Mouse (Mus musculus): ENCODE results near the gene Ddx23.

The Ddx23 gene

GRCm38 (mm10) chr15:98632107-98632744 is 30.5 kb downstream of the Ddx23 start:
- peak; percentile 71 for DNase-seq (ENCODE audit: low spot score)

- DNase-seq (ENCODE audit: low spot score) = peak; percentile 75
These were observed 31.2 kb downstream of the Ddx23 start for GRCm38 (mm10) chr15:98631493-98631892.

DNA sequence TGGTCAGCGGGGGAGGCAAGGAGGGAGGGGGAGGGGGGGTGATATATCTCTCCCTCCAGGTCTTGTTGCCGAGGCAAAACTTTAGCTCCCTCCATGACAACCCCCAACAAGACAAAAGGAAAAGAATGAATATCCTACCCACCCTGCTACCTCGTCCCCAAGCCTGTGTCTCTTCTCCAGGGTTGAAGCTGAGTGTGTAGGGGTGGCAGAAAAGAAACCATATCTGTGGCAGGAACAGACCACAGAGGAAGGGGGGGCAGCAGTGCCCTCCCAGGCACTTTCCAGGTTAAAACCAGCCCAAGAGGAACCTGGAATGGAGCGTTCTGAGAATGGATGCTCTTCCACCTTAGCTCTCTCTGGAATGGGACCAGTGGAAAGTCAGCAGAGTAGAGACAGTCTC is 32.2 kb downstream of the Ddx23 start, which contains the start of gene Cacnb3:
Gene Cacnb3 (plus strand): TSS at position 301 of the 400 bp plus-strand sequence.
- DNase-seq (ENCODE audit: low spot score) = no peak

DNA sequence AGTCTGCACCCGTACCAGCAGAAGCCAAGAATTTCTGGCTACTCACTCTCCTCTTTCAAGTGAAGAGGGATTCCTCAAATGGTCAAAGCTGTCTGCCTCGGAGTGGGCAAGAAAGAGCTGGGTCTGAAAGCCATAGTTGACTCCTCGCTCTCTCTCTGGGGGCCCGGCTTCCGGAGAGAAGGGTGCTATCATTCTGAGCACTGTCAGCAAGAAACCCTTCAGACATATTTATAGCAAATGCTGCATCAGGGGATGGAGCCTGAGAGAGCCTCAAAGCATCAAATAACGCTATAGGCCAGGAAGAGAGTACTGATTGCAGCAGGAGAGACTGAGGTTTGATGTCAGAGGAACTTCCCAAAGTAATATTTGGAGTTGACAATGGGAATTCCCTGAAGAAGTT is 33.2 kb downstream of the Ddx23 start:
- no peak for DNase-seq (ENCODE audit: low spot score)

DNA sequence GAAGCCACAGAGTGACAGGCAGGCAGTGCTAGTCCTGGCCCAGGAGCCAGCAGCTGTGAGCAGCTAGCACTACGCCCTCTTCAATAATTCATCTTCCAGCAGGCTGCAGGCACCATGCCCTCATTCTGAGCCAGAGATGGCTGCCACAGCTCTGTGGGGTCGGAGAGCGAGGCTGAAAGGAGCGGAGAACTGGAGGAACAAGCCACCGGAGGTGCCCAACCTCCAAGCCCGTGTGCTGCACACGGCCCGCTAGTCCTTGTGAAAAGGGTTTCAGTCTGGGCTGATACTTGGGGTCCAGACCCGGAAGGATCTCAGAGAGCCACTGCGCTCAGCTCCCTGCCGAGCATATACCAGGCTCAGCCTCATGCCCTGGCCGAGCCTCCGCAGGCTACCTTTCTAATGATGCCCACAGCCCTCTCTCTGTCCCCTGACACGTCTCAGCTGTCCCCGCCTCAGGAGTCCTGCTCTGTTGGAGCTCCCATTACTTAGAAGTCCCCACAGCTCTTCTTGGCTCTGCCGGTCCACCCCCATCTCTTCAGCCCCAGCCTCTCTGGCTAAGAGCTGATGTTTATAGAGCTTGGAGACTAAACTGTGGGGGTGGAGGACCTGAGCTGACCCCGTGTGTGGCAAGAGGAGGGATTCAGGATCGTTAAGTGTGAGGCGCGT is 34.0 kb downstream of the Ddx23 start:
- DNase-seq (ENCODE audit: low spot score) = no peak

GRCm38 (mm10) chr15:98626487-98627212 is 36.0 kb downstream of the Ddx23 start:
- DNase-seq (ENCODE audit: low spot score) = no peak

DNA sequence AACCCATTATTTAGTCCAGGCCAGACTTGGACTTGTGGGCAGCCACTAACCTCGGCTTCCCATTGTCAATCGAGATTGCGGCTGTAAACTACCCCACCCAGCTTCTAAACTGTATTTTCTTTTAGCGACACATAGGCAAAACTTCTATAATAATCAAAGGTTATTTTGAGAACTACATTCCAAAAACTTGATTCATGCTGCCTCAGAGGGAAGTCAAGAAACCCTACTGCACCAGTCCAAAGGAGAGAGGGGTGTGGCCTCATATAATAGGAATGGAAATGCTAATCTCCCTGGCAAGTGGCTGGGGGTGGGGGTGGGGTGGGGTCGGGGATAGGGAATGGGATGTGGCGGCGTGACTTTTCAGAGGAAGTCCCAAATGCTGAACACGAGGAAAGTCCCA is 36.6 kb downstream of the Ddx23 start:
- no peak for DNase-seq (ENCODE audit: low spot score)

- DNase-seq (ENCODE audit: low spot score) = no peak
These were observed 39.3 kb downstream of the Ddx23 start for GRCm38 (mm10) chr15:98623361-98623821.

- DNase-seq (ENCODE audit: low spot score) = no peak
These were observed 40.0 kb downstream of the Ddx23 start for GRCm38 (mm10) chr15:98622721-98623120.

- DNase-seq (ENCODE audit: low spot score) = no peak
These were observed 40.5 kb downstream of the Ddx23 start for GRCm38 (mm10) chr15:98622199-98622598.

DNA sequence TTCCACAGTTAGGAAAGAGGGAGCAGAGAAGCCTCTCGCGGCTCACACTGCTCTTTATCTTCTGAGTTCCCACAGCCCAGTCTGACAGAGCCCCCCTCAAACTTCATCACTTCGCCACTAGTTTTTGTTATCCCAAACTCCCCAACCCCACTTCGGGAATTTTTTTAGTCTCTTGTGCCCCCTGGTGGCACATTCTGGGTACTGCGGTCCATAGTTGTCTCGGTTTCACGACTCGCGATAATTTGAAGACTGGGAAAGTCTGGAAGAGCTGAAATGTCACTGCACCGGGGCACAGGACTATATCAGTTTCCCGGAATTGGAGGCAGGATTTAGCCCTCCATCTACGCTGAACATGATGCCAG is 45.5 kb downstream of the Ddx23 start:
- DNase-seq (ENCODE audit: low spot score) = peak; percentile 77

DNA sequence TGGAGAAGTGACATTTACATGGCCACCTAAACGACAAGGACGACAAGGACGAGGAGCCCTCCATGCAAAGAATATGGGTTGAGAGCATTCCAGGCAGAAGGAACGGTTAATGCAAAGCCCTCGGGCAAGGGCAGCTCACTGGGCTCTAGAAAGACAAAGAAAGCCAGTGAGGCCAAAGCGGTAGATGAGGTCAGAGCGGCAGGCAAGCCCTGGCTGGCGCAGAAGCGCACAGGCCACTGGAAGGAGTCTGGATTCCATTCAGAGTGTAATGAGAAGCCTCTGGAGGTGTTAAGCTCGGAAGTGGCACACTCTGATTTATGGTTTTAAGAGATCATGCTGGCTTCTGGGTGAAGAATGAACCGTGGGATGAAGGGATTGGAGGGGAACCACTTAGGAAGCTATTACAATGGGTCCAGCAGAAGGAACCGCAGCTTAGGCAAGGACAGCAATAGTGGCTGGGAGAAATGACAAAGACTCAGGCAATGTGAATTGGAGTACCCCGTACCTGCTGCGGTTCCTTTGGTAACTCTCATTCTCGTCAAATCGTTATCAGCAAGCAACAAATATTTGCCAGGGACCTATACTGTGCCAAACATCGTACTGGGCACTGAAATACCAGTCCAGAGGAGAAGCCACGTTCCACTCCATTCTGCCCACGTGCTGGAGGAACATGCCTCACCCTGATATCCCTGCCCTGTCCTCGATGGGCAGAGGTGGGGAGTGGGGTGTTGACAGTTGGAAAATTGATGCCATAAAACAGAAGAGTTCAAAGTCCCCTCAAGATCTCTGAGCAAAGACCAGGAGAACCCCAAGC is 46.1 kb downstream of the Ddx23 start:
- DNase-seq (ENCODE audit: low spot score) = no peak

- no peak for DNase-seq (ENCODE audit: low spot score)
These were observed 46.9 kb downstream of the Ddx23 start for GRCm38 (mm10) chr15:98615751-98616150.

- DNase-seq (ENCODE audit: low spot score) = no peak
These were observed 47.7 kb downstream of the Ddx23 start for GRCm38 (mm10) chr15:98614971-98615370.

DNA sequence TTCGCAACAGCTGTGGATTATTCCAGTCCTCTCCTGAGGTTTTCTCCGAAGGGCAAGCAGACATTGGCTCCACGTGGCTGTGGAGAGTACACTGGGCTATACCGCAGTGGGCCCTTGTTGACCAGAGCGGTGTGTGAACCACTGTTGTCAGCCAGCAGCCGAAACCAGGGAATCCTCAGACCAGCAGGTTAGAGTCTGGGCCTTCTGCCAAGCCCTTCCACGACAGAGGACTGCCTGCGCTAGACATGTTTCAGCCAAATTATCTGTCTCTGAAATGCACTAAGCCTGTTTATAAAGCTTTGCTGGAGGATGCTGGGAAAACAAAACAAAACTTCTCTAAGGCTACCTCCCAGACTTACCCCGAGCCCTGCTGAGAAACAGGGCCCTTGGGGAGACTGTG is 48.1 kb downstream of the Ddx23 start:
- peak; percentile 33 for DNase-seq (ENCODE audit: low spot score)

DNA sequence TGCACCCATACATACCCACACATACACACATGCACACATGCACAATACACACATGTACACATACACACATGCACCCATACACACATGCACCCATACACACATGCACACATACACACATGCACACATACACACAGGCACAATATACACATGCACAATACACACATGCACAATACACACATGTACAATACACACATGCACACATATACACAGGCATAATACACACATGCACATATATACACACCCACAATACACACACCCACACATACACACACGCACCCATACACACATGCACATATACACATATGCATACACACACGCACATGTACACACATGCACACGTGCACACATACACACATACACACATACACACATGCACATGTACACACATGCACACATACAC is 50.5 kb downstream of the Ddx23 start:
- DNase-seq (ENCODE audit: low spot score) = no peak

DNA sequence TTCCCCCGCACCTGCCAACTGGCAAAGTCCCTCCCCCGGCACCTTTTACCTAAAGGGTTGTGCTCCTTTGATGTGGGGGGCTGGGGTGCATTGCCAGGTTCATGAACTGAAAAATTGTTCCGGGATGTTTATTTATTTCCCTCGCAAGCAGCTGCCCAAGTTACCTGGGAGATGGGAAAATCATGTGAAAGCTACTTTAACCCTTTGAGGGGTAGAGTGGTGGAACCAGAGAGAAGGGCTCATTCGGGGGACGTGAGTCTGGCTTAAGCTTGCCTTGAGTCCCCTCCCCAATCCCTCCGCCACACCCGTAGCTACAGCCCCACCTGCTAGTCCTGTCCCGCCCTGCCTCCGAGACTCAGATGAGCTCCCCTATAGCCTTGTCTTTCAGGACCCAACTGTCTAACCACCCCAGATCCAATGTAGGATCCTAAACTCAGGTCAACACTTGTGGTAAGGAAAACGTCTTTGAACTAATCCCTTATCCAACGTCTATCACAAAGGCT is 52.5 kb downstream of the Ddx23 start:
- no peak for DNase-seq (ENCODE audit: low spot score)

DNA sequence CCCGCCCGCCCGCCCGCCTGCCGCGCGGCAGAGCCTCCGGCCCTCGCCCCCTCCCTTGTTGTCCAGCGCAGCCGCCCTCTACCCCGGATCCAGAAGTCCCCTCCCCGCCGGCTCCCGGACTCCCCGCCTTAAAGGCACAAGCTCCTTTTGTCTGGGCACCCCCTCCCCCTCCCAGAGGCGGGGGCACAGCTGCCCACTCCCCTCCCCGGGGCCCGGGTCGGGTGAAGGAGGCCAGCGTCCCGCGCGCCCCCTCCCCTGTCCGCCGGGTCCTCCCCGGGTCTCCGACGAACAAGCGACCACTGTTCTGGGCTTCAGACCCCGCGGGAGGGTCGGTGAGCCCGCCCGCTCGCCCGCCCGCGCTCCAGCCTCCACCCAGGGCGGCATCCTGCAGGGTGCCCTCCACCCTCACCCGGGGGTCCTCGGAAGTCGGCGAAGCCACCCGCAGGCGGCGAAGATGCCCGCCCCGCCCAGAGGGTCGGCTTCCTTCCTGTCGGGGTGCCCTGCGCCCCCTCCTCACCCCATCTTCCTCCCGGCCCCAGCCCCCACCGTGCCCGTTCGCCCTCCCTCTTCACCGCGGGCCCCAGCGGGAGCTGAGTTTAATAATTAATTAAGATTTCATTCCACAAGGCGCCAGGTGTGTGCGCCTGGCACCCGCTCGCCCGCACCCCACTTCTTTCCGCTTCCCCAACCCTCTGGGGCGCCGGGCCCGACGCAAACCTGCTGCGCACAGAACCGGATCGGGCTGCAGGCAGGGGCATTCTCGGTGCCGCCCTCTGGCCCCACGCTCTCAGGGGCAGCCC is 53.2 kb downstream of the Ddx23 start, which contains the start of gene Adcy6:
Gene Adcy6 (minus strand): TSS at position 746 of the 800 bp plus-strand sequence.
- DNase-seq (ENCODE audit: low spot score) = peak; percentile 82

- peak; percentile 43 for DNase-seq (ENCODE audit: low spot score)
These were observed 53.9 kb downstream of the Ddx23 start for GRCm38 (mm10) chr15:98608784-98609250.

DNA sequence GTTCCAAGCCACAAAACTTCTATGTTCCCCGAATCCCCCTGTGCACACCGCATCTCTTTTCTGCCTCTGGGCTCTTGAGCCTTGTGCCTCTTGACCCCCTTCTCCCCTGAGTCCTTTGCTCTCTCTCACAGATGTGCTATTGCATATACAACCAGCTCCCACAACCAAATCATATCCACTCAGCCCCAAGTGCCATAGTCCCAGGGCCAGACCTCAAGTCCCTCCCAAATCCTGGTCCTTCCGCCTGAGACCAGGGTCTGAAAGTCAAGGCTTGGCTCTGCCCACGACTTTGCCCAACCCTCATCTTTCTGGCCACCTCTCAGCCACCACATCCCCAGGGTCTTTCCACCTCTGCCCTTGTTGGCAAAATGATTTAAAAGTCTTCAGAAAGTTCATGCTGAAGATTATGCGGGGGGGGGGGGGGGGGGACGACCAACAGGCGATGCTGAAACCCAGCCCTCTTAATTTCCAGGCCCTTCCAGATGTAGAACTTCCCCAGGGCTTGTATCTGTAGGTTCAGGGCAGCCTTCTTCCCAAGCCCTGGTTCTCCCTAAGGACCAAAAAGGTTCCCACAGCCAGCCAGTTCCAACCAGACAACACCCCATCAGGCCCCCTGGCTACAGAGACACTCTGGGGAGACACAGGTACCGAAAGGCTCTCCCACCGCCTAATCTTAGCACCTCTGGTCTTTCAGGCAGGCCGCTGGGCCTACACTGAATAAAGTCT is 54.5 kb downstream of the Ddx23 start:
- DNase-seq (ENCODE audit: low spot score) = peak; percentile 25

Data from ovary, postnatal 36 days (tissue).